Mouse (Mus musculus) liver, postnatal 0 days (tissue): Measurements from ENCODE around the gene Dtx3.

Source experiments
- CTCF ChIP-seq: sonication (generic); IDR thresholded peaks from 2 replicates; pipeline ENCODE4 v1.5.1; 2016; ENCODE audit warnings: antibody characterized with exemption, low read depth
- EP300 ChIP-seq: IDR thresholded peaks from 2 replicates; pipeline ENCODE4 v1.6.1; 2016; ENCODE audit warnings: antibody characterized with exemption, low read depth, mild to moderate bottlenecking

GRCm38 (mm10) chr10:127182624-127183023 lies 12.9 kb downstream of the Dtx3 start:
- TF ChIP-seq EP300: no peak
- no peak for TF ChIP-seq CTCF
